Mouse (Mus musculus) embryonic facial prominence, embryonic 11.5 days (tissue): Measurements from ENCODE around the gene Ccdc97. TPM values are rescaled to one million over a fixed set of nuclear protein-coding genes. Genes with fewer than 3 reads are reported as not detected.
A peak's percentile ranks its signal among the peaks of the same experiment; 100 is the strongest.

Source experiments
- ATAC-seq: fragments of 200-750 bp; cut with Nextera tagmentation; replicated peaks from 2 replicates; pipeline ENCODE4 v1.8.0; 2017; ENCODE audit warnings: low read depth; ENCODE audit not compliant: insufficient number of reproducible peaks, low FRiP score, low TSS enrichment
- DNase-seq: peaks from one replicate; pipeline ENCODE4 v3.0.0-alpha.2; 2015; ENCODE audit warnings: low spot score
- H3K27ac ChIP-seq: fragments of 300-500 bp; sonication (generic); replicated peaks from 2 replicates; pipeline ENCODE4 v1.5.1; 2014; ENCODE audit warnings: mild to moderate bottlenecking, low read depth, low read length, control low read depth
- H3K27me3 ChIP-seq: fragments of 300-500 bp; sonication (generic); 2 replicates; pipeline ENCODE4 v1.6.1; 2014; ENCODE audit warnings: mild to moderate bottlenecking, low read length, moderate library complexity, mixed read lengths; ENCODE audit not compliant: control insufficient read depth, insufficient read depth
- H3K36me3 ChIP-seq: fragments of 300-500 bp; sonication (generic); replicated peaks from 2 replicates; pipeline ENCODE4 v1.6.1; 2014; ENCODE audit warnings: low read depth, mild to moderate bottlenecking, low read length, moderate library complexity, mixed read lengths; ENCODE audit not compliant: control insufficient read depth, insufficient read depth
- H3K4me1 ChIP-seq: fragments of 300-500 bp; sonication (generic); 2 replicates; pipeline ENCODE4 v1.6.1; 2014; ENCODE audit warnings: low read length, mixed read lengths; ENCODE audit not compliant: control insufficient read depth, insufficient read depth
- H3K4me2 ChIP-seq: fragments of 300-500 bp; sonication (generic); 2 replicates; pipeline ENCODE4 v1.6.1; 2014; ENCODE audit warnings: low read depth, mild to moderate bottlenecking, control low read depth, low read length, moderate library complexity
- H3K4me3 ChIP-seq: fragments of 300-500 bp; sonication (generic); 2 replicates; pipeline ENCODE4 v1.5.1; 2014; ENCODE audit warnings: low read depth, low read length, control low read depth
- H3K9ac ChIP-seq: fragments of 300-500 bp; sonication (generic); replicated peaks from 2 replicates; pipeline ENCODE4 v1.6.1; 2014; ENCODE audit warnings: mild to moderate bottlenecking, control low read depth, low read length
- H3K9me3 ChIP-seq: fragments of 300-500 bp; sonication (generic); replicated peaks from 2 replicates; pipeline ENCODE4 v1.6.1; 2016; ENCODE audit warnings: mild to moderate bottlenecking, low read length, inconsistent platforms, mixed read lengths; ENCODE audit not compliant: control insufficient read depth
- WGBS: fragments of 180-500 bp; shearing (Covaris S2); extraction: QIAGEN DNeasy Blood & Tissue Kit; methylation state at CpG from one replicate; pipeline ENCODE4 v1.1.7; 2014; 5-methylcytosine and 5-hydroxymethylcytosine counted together
- polyA plus RNA-seq: library from polyadenylated mRNA; unstranded; fragments of >200 nt; fragmentation: Nextera tagmentation; extraction: Ambion mirVana; gene quantifications from 2 replicates; pipeline ENCODE4 v1.2.1, GENCODE M21; 2014

Gene Ccdc97
- polyA plus RNA-seq, 1 experiment from 2014 or later = 23.2 TPM

DNA sequence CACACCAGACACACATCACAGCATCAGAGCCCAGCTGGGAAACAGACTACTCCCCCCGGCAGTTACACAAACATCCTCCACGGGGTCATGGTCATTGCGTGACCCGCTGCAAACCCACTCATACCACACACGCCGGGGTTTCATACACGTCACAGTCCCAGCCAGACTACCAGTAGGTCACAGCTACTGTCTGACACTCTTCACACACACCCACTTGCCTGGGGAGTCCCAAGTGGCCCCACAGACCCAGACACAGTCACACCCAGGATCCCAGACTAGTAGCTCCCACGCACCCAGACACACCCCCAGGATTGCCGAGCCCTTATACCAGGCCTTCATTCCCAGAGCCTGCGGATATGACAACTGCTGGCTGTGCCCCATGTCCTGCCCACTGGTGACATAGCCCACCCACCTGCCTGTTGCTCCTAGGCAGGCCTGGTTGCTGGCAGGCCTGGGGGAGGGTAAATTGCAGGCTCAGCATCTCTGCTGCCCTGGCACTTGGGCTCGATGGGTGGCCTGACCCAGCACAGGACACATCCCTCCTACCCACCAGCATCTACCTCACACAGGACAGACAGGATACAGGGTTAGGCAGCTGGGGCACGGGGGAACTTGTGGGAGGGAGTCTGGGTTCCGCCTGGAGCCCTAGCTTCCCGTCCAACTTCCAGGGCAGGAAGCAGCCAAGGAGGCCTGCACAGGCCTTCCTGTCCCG is 11.2 kb downstream of the Ccdc97 start:
- H3K9me3 ChIP-seq = no peaks in the 10 kb centered on the region
- H3K27me3 ChIP-seq = peaks cover 7% of the 10 kb centered on the region; the same call in 1 of the 2 replicates
- no peaks in the 10 kb centered on the region; the same call in 1 of the 2 replicates for H3K36me3 ChIP-seq
- no peak overlapping the region for H3K4me2 ChIP-seq
- 0 out of 2 replicates have a peak overlapping the region, but pooled peaks have one; percentile 20 for H3K27ac ChIP-seq
- DNase-seq = no peak
- no peak for ATAC-seq
- H3K4me3 ChIP-seq = no peak overlapping the region
- H3K9ac ChIP-seq = peak overlapping the region; percentile 25; the same call in 1 of the 2 replicates
- WGBS = 45% methylated on average over 15 of the region's 15 CpGs
- peaks cover 24% of the 10 kb centered on the region for H3K4me1 ChIP-seq

DNA sequence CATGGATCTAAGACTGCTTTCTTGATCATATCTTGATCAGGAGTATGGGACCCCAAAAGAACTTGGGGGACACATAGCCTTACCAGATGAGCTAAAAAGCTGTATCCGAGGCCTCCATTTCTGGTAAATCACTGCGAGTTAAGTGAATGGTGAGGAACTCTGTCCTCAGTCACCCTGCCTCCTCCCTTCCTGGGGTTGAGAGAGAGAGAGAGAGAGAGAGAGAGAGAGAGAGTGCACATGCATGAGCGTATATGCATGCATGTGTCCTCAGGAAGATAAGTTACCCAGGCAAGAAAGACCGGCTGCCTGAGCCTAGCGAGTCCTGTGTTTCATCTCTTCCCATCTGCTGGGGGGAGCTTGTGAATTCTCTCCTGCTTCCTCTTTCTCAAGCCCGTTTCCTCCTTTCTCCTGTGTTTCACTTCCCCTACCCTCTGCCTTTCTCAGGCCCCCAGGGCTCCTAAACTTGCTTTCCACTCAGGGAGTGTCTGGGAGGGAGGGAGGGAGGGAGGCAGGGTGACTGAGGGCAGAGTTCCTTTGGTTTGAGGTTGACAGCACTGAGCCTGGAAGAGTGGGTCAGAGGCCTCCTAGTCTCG is 12.2 kb downstream of the Ccdc97 start:
- peaks cover 15% of the 10 kb centered on the region for H3K4me1 ChIP-seq
- no peaks in the 10 kb centered on the region; the same call in 1 of the 2 replicates for H3K9me3 ChIP-seq
- no peak for DNase-seq
- peaks cover 7% of the 10 kb centered on the region; the same call in 1 of the 2 replicates for H3K27me3 ChIP-seq
- H3K9ac ChIP-seq = 0 out of 2 replicates have a peak overlapping the region, but pooled peaks have one; percentile 6
- no peak for ATAC-seq
- no peaks in the 10 kb centered on the region for H3K36me3 ChIP-seq
- no peak overlapping the region for H3K4me2 ChIP-seq
- no peak overlapping the region for H3K27ac ChIP-seq
- 53% methylated on average over 7 of the region's 7 CpGs for WGBS
- no peak overlapping the region for H3K4me3 ChIP-seq

DNA sequence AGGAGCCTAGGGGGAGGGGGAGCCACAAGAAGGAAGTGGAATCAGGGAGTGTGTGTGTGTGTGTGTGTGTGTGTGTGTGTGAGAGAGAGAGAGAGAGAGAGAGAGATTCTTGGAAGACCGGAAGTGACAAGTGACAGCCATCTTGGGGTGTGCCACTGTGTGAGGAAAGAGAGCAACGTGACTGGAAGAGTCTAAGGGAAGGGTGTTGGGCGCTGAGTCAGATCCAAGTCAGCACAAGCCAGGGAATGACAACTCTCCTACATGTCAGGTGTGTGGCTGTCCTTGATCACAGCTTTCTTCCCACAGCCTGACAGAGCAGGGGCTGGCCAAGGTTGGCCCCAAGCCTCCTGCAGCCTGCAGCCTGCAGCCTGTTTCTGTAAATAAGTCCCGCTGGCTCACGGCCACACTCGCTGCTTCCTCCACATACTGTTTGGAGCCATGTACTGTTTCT is 13.1 kb downstream of the Ccdc97 start:
- DNase-seq (no peak), ATAC-seq (no peak)
- Histone ChIP-seq H3K27me3 (peaks cover 7% of the 10 kb centered on the region; the same call in 1 of the 2 replicates), H3K9me3 (no peaks in the 10 kb centered on the region; the same call in none of the 2 replicates), H3K4me3 (no peak overlapping the region), H3K4me2 (no peak overlapping the region), H3K27ac (no peak overlapping the region), H3K4me1 (peaks cover 14% of the 10 kb centered on the region), H3K9ac (no peak overlapping the region), H3K36me3 (no peaks in the 10 kb centered on the region)
- WGBS = 69% methylated on average over 6 of the region's 6 CpGs

DNA sequence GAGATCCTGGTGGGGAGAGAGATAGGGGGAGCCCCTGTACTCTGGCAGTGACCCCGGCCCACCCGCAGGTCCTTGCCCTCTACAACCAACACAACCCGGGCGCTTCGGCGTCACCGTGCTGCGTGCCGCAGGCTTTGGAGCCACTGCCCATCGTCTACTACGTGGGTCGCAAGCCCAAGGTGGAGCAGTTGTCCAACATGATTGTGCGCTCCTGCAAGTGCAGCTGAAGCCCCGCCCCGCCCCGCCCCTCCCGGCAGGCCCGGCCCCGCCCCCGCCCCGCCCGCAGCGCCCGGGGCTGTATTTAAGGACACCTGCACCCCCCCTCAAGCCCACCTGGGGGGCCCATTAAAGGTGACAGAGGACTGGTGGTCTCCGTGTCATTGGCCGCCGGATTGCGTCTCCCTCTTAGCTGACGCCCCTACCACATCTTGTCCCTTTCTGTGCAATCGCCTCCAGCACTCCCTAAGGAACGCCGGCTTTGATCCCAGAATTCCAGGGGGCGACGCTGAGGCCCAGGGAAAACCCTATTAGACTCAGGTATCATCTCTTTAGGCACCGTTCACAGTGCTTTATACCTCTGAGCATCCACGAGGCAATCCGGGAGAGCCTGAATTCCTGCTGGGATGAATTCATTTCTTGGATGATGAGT is 14.0 kb downstream of the Ccdc97 start:
- whole genome bisulfite sequencing = 4% methylated on average over 32 of the region's 37 CpGs
- Histone ChIP-seq H3K27ac (no peak overlapping the region), H3K9ac (no peak overlapping the region)

DNA sequence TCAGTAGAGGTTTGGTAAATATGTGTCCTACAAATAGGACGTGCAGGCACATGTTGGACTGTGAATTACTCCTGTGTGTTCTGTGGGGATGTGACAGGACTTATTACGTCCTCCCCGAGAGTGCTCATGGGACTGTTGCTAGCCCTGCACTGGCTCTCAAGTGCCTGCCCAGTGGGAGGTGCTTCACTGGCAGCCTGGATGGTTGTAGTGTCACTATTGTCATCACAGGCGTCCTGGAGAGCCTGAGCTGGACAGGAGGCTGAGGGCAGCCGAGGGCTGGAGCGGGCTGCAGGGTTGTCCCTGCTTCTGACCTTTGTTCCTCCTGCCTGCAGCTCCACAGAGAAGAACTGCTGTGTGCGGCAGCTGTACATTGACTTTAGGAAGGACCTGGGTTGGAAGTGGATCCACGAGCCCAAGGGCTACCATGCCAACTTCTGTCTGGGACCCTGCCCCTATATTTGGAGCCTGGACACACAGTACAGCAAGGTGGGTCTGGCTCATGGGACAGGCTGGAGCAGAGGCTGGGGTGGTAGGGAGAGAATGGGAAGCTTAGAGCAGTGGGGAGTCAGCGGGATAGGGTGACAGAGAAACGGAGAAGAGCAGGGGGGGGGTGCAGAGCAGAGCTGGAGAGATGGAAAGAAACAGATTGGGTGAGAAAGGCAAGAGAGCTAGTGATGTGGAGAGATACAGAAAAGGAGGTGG is 14.9 kb downstream of the Ccdc97 start:
- Histone ChIP-seq H3K9me3 (no peaks in the 10 kb centered on the region; the same call in none of the 2 replicates), H3K36me3 (no peaks in the 10 kb centered on the region), H3K9ac (no peak overlapping the region), H3K4me1 (peaks cover 7% of the 10 kb centered on the region), H3K4me2 (no peak overlapping the region), H3K27ac (no peak overlapping the region), H3K27me3 (peaks cover 7% of the 10 kb centered on the region; the same call in 1 of the 2 replicates), H3K4me3 (no peak overlapping the region)
- ATAC-seq (0 out of 2 replicates have a peak, but pooled peaks have one; percentile 32), DNase-seq (no peak)
- 25% methylated on average over 10 of the region's 10 CpGs for WGBS

More for the DNA sequence above, 14.0 kb downstream of the Ccdc97 start:
- Histone ChIP-seq H3K9me3 (no peaks in the 10 kb centered on the region; the same call in none of the 2 replicates), H3K36me3 (no peaks in the 10 kb centered on the region), H3K27me3 (peaks cover 7% of the 10 kb centered on the region; the same call in 1 of the 2 replicates), H3K4me2 (peak overlapping the region; percentile 47), H3K4me3 (peak overlapping the region; percentile 23), H3K4me1 (peaks cover 7% of the 10 kb centered on the region)
- ATAC-seq = no peak
- DNase-seq = no peak

DNA sequence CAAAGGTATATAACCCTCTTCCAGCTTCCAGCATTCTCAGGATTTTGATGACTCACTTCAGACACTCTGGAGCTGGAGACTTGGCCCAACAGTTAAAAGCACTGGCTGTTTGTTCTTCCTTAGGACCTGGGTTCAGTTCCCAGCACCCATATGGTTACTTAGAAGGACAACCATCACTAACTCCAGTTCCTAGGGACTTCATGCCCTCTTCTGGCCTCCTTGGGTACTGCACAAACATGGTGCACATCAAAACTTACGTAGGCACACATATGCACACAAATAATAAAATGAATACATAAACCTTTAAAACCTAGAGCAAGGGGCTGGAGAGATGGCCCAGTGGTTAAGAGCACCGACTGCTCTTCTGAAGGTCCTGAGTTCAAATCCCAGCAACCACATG is 16.5 kb downstream of the Ccdc97 start:
- peaks cover 7% of the 10 kb centered on the region; the same call in 1 of the 2 replicates for H3K27me3 ChIP-seq
- no peaks in the 10 kb centered on the region; the same call in none of the 2 replicates for H3K9me3 ChIP-seq
- 95% methylated on average over 2 of the region's 2 CpGs for WGBS
- ATAC-seq (no peak), DNase-seq (no peak)
- no peaks in the 10 kb centered on the region for H3K36me3 ChIP-seq
- peaks cover 4% of the 10 kb centered on the region; the same call in 1 of the 2 replicates for H3K4me1 ChIP-seq
- H3K4me3 ChIP-seq = no peak overlapping the region
- H3K27ac ChIP-seq = no peak overlapping the region
- no peak overlapping the region for H3K4me2 ChIP-seq
- no peak overlapping the region for H3K9ac ChIP-seq

DNA sequence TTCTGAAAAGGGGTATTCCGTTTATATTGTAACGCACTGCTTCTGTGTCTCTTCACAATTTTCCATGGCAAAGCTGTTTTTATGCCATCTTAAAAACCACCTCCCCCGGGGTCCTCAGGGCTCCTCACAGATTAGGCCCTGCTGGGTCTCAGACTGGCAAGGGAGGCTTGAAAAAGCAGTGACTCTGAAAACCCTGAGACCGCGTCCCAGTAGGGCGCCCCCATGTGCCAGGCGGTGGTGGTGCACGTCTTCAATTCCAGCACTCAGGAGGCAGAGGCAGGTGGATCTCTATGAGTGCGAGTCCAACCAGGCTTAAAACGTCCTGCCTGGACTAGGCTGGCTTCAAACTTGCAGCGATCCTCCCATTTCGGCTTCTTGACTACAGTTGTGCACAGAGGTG is 18.2 kb downstream of the Ccdc97 start:
- ATAC-seq (no peak), DNase-seq (no peak)
- H3K27ac ChIP-seq = no peak overlapping the region
- H3K27me3 ChIP-seq = peaks cover 7% of the 10 kb centered on the region; the same call in 1 of the 2 replicates
- no peaks in the 10 kb centered on the region for H3K36me3 ChIP-seq
- no peaks in the 10 kb centered on the region; the same call in none of the 2 replicates for H3K9me3 ChIP-seq
- no peak overlapping the region for H3K4me3 ChIP-seq
- H3K4me2 ChIP-seq = no peak overlapping the region
- 76% methylated on average over 12 of the region's 12 CpGs for whole genome bisulfite sequencing
- H3K4me1 ChIP-seq = peaks cover 4% of the 10 kb centered on the region; the same call in 1 of the 2 replicates
- no peak overlapping the region for H3K9ac ChIP-seq
